Comparison of ENCODE assay signal across 20 mouse cellular contexts in the genomic region with DNA sequence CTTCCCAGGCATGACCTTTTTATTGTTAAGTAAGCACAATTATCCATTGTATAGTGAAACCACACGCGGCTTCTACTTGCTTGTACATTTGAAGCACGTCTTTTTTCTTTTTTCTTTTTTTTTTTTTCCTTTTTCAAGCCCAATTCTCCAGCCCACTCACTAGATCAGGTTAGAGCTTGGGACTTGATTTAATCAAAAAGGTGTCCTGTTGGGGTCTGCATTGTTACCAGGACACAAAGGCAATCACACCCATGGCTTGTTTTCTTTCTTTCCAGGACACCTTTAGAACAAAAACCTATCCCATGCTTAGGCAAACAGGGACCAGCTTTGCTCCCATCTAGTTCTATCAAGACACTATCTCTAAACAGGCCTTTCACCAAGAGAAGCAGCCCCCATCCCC. TPM values are rescaled to one million over a fixed set of nuclear protein-coding genes. Genes with fewer than 3 reads are reported as not detected.
DNase-seq lines count a peak whose midpoint lies in the region; ATAC-seq lines count a peak whose summit lies in the region.
"Had no signal": no experiment of that assay in that cellular context is flagged by ENCODE, and none has a peak within 500 bp of the region (broad histone marks: within the 10 kb centered on the region; RNA-seq: fewer than 3 reads in every experiment).

No protein-coding gene starts in this region.

- no peak overlapping the region for H3K4me2 ChIP-seq in limb, embryonic 12.5 days
- H3K4me2 ChIP-seq in limb, embryonic 13.5 days (replicated peaks), result no peak overlapping the region
- H3K4me2 ChIP-seq in stomach, embryonic 16.5 days (ENCODE audit: low read depth, low read length), result no peak overlapping the region
- H3K4me2 ChIP-seq in hindbrain, embryonic 11.5 days (replicated peaks; ENCODE audit: low read depth, low read length), result no peak overlapping the region
- H3K4me2 ChIP-seq: embryonic facial prominence, embryonic 15.5 days; heart, embryonic 13.5 days; hindbrain, embryonic 12.5 days had no signal

- 64% methylated on average over 3 of the region's 3 CpGs for WGBS in limb, embryonic 12.5 days
- WGBS in limb, embryonic 10.5 days, result 74% methylated on average over 3 of the region's 3 CpGs
- 53% methylated on average over 3 of the region's 3 CpGs for WGBS in limb, embryonic 13.5 days
- WGBS in stomach, embryonic 16.5 days, result 56% methylated on average over 3 of the region's 3 CpGs
- 24% methylated on average over 3 of the region's 3 CpGs for WGBS in hindbrain, embryonic 11.5 days

- no peak for ATAC-seq in limb, embryonic 12.5 days (ENCODE audit: insufficient number of reproducible peaks, insufficient read depth, low FRiP score, low TSS enrichment, low read depth)
- ATAC-seq in limb, embryonic 13.5 days (ENCODE audit: low FRiP score, low read depth), result no peak
- ATAC-seq in stomach, embryonic 16.5 days (ENCODE audit: insufficient read depth, low FRiP score), result no peak
- ATAC-seq in hindbrain, embryonic 11.5 days (ENCODE audit: low FRiP score), result no peak
- ATAC-seq: activated CD4-positive, CD25-positive, alpha-beta regulatory T cell, adult 4 months; forebrain, embryonic 14.5 days; hindbrain, embryonic 16.5 days had no signal

- no peaks in the 10 kb centered on the region for H3K9me3 ChIP-seq in limb, embryonic 12.5 days
- no peaks in the 10 kb centered on the region for H3K9me3 ChIP-seq in limb, embryonic 10.5 days (replicated peaks)
- no peaks in the 10 kb centered on the region for H3K9me3 ChIP-seq in limb, embryonic 13.5 days
- H3K9me3 ChIP-seq in stomach, embryonic 16.5 days (replicated peaks; ENCODE audit: control insufficient read depth, low read length), result no peaks in the 10 kb centered on the region
- H3K9me3 ChIP-seq in hindbrain, embryonic 11.5 days (ENCODE audit: control insufficient read depth, low read length), result no peaks in the 10 kb centered on the region
- H3K9me3 ChIP-seq: embryonic facial prominence, embryonic 15.5 days; forebrain, embryonic 10.5 days; heart, embryonic 13.5 days; hindbrain, embryonic 12.5 days had no signal

- H3K9ac ChIP-seq in limb, embryonic 12.5 days (replicated peaks), result no peak overlapping the region
- no peak overlapping the region for H3K9ac ChIP-seq in limb, embryonic 13.5 days
- H3K9ac ChIP-seq in stomach, embryonic 16.5 days (ENCODE audit: low read length), result no peak overlapping the region
- H3K9ac ChIP-seq in hindbrain, embryonic 11.5 days (ENCODE audit: low read depth, low read length), result no peak overlapping the region
- H3K9ac ChIP-seq: embryonic facial prominence, embryonic 15.5 days; heart, embryonic 13.5 days; hindbrain, embryonic 12.5 days had no signal

- peaks cover 14% of the 10 kb centered on the region for H3K4me1 ChIP-seq in limb, embryonic 12.5 days (replicated peaks)
- H3K4me1 ChIP-seq in limb, embryonic 10.5 days, result peaks cover 8% of the 10 kb centered on the region; the same call in 1 of the 2 replicates
- H3K4me1 ChIP-seq in limb, embryonic 13.5 days, result peaks cover 22% of the 10 kb centered on the region
- no peaks in the 10 kb centered on the region for H3K4me1 ChIP-seq in stomach, embryonic 16.5 days (ENCODE audit: control insufficient read depth, insufficient read depth, low read length)
- H3K4me1 ChIP-seq in hindbrain, embryonic 11.5 days (replicated peaks; ENCODE audit: control insufficient read depth, insufficient read depth, low read length), result no peaks in the 10 kb centered on the region

- H3K27ac ChIP-seq in limb, embryonic 12.5 days, result peak overlapping the region; percentile 72; the same call in 1 of the 2 replicates
- H3K27ac ChIP-seq in limb, embryonic 10.5 days, result no peak overlapping the region
- peak overlapping the region; percentile 49 for H3K27ac ChIP-seq in limb, embryonic 13.5 days
- H3K27ac ChIP-seq in stomach, embryonic 16.5 days (ENCODE audit: low read length), result peak overlapping the region; percentile 38; the same call in 1 of the 2 replicates
- H3K27ac ChIP-seq in hindbrain, embryonic 11.5 days (ENCODE audit: low read depth, low read length), result no peak overlapping the region
- H3K27ac ChIP-seq: embryonic facial prominence, embryonic 15.5 days; heart, embryonic 13.5 days; hindbrain, embryonic 12.5 days had no signal

- 0 out of 2 replicates have a peak, but pooled peaks cover 7% of the 10 kb centered on the region for H3K36me3 ChIP-seq in limb, embryonic 12.5 days
- peaks cover 5% of the 10 kb centered on the region; the same call in 1 of the 2 replicates for H3K36me3 ChIP-seq in limb, embryonic 10.5 days
- H3K36me3 ChIP-seq in limb, embryonic 13.5 days, result peaks cover 6% of the 10 kb centered on the region; the same call in 1 of the 2 replicates
- H3K36me3 ChIP-seq in stomach, embryonic 16.5 days (ENCODE audit: control insufficient read depth, insufficient read depth, low read length), result no peaks in the 10 kb centered on the region
- H3K36me3 ChIP-seq in hindbrain, embryonic 11.5 days (ENCODE audit: control insufficient read depth, insufficient read depth, low read length), result no peaks in the 10 kb centered on the region
- H3K36me3 ChIP-seq: embryonic facial prominence, embryonic 15.5 days; heart, embryonic 13.5 days had no signal

- H3K4me3 ChIP-seq in limb, embryonic 12.5 days (replicated peaks), result no peak overlapping the region
- no peak overlapping the region for H3K4me3 ChIP-seq in limb, embryonic 10.5 days
- H3K4me3 ChIP-seq in limb, embryonic 13.5 days, result no peak overlapping the region
- H3K4me3 ChIP-seq in stomach, embryonic 16.5 days (replicated peaks; ENCODE audit: low read length), result no peak overlapping the region
- H3K4me3 ChIP-seq in hindbrain, embryonic 11.5 days (ENCODE audit: low read depth, low read length), result no peak overlapping the region
- H3K4me3 ChIP-seq: embryonic facial prominence, embryonic 15.5 days; erythroblast, embryonic 14.5 days; forebrain, embryonic 10.5 days; heart, embryonic 13.5 days; hindbrain, embryonic 12.5 days had no signal

- no peaks in the 10 kb centered on the region for H3K27me3 ChIP-seq in limb, embryonic 12.5 days
- H3K27me3 ChIP-seq in limb, embryonic 10.5 days (ENCODE audit: low read depth, poor library complexity, severe bottlenecking), result no peaks in the 10 kb centered on the region
- H3K27me3 ChIP-seq in limb, embryonic 13.5 days, result no peaks in the 10 kb centered on the region
- H3K27me3 ChIP-seq in stomach, embryonic 16.5 days (ENCODE audit: control insufficient read depth, insufficient read depth, low read length), result no peaks in the 10 kb centered on the region
- no peaks in the 10 kb centered on the region for H3K27me3 ChIP-seq in hindbrain, embryonic 11.5 days (ENCODE audit: control insufficient read depth, insufficient read depth, low read length)
- H3K27me3 ChIP-seq: embryonic facial prominence, embryonic 15.5 days; heart, embryonic 13.5 days; hindbrain, embryonic 12.5 days had no signal

- DNase-seq in limb, embryonic 10.5 days (ENCODE audit: low spot score), result no peak
- DNase-seq in embryo, embryonic 11 days, result no peak
- no peak for DNase-seq in hindbrain, embryonic 11.5 days (ENCODE audit: low spot score)
- DNase-seq: adrenal gland, postnatal 14 days; cerebellum, adult 11-12 months; cerebellum, adult 9-10 months; cerebellum, postnatal 25 days; gastrocnemius, postnatal 10 days; heart, postnatal 36 days had no signal

RNA-seq across cellular contexts. Expression of a gene that starts 59.0 kb away (rescaled TPM):
- polyA plus RNA-seq in limb, embryonic 12.5 days (2016; fragmentation: Nextera tagmentation; extraction: Ambion mirVana), result 12.1 and 12.9 TPM in 2 replicates
- 7.1 and 9.7 TPM in 2 replicates for polyA plus RNA-seq in limb, embryonic 10.5 days (2016; fragmentation: Nextera tagmentation; extraction: Ambion mirVana)
- polyA plus RNA-seq in limb, embryonic 13.5 days (2015; fragmentation: Nextera tagmentation; extraction: Ambion mirVana), result 12.6 and 13.6 TPM in 2 replicates
- 16.2 and 18.4 TPM in 2 replicates for polyA plus RNA-seq in stomach, embryonic 16.5 days (2015; fragmentation: Nextera tagmentation; extraction: Ambion mirVana)
- polyA plus RNA-seq in hindbrain, embryonic 11.5 days (2014; fragmentation: Nextera tagmentation; extraction: Ambion mirVana), result 17.7 and 20.7 TPM in 2 replicates

Comparison
In these comparisons a context has a peak if more than half of its experiments do, and no peak if none do; other contexts are left out.
1. H3K27ac ChIP-seq: peak in limb, embryonic 12.5 days (single experiment), limb, embryonic 13.5 days (single experiment) and stomach, embryonic 16.5 days (single experiment); none in limb, embryonic 10.5 days (single experiment) and hindbrain, embryonic 11.5 days (single experiment).